Mouse (Mus musculus) forebrain, embryonic 16.5 days (tissue): ENCODE results near the gene Gm28043. TPM values are rescaled to one million over a fixed set of nuclear protein-coding genes. Genes with fewer than 3 reads are reported as not detected.

Source experiments
- ATAC-seq: fragments of 200-750 bp; cut with Nextera tagmentation; 2 replicates; pipeline ENCODE4 v1.8.0; 2017; ENCODE audit warnings: mild to moderate bottlenecking, moderate library complexity
- H3K27ac ChIP-seq: fragments of 300-500 bp; sonication (generic); 2 replicates; pipeline ENCODE4 v1.5.1; 2014; ENCODE audit warnings: low read length, control low read depth
- H3K27me3 ChIP-seq: fragments of 300-500 bp; sonication (generic); replicated peaks from 2 replicates; pipeline ENCODE4 v1.6.1; 2014; ENCODE audit warnings: low read length; ENCODE audit not compliant: control insufficient read depth, insufficient read depth
- H3K36me3 ChIP-seq: fragments of 300-500 bp; sonication (generic); 2 replicates; pipeline ENCODE4 v1.6.1; 2014; ENCODE audit not compliant: control insufficient read depth, insufficient read depth
- H3K4me1 ChIP-seq: fragments of 300-500 bp; sonication (generic); replicated peaks from 2 replicates; pipeline ENCODE4 v1.6.1; 2014; ENCODE audit warnings: low read length; ENCODE audit not compliant: control insufficient read depth, insufficient read depth
- H3K4me2 ChIP-seq: fragments of 300-500 bp; sonication (generic); 2 replicates; pipeline ENCODE4 v1.6.1; 2014; ENCODE audit warnings: mild to moderate bottlenecking, low read length, control low read depth
- H3K4me3 ChIP-seq: fragments of 300-500 bp; sonication (generic); replicated peaks from 2 replicates; pipeline ENCODE4 v1.5.1; 2014; ENCODE audit warnings: mild to moderate bottlenecking, low read length, control low read depth
- H3K9ac ChIP-seq: fragments of 300-500 bp; sonication (generic); replicated peaks from 2 replicates; pipeline ENCODE4 v1.6.1; 2014; ENCODE audit warnings: low read depth, low read length, control low read depth
- H3K9me3 ChIP-seq: fragments of 300-500 bp; sonication (generic); 2 replicates; pipeline ENCODE4 v1.6.1; 2016; ENCODE audit warnings: low read length; ENCODE audit not compliant: control insufficient read depth
- WGBS: fragments of 180-500 bp; shearing (Covaris S2); extraction: QIAGEN DNeasy Blood & Tissue Kit; methylation state at CpG from one replicate; pipeline ENCODE4 v1.1.7; 2014; 5-methylcytosine and 5-hydroxymethylcytosine counted together
- polyA plus RNA-seq: library from polyadenylated mRNA; unstranded; fragments of >200 nt; fragmentation: Nextera tagmentation; extraction: Ambion mirVana; gene quantifications from 2 replicates; pipeline ENCODE4 v1.2.1, GENCODE M21; 2015

Gene Gm28043
- polyA plus RNA-seq, 1 experiment from 2014 or later, result 2.6 TPM

- Histone ChIP-seq H3K9ac (no peak overlapping the region), H3K4me2 (no peak overlapping the region), H3K9me3 (no peaks in the 10 kb centered on the region), H3K4me3 (no peak overlapping the region), H3K27me3 (no peaks in the 10 kb centered on the region), H3K36me3 (peaks cover 16% of the 10 kb centered on the region), H3K4me1 (peaks cover 18% of the 10 kb centered on the region), H3K27ac (no peak overlapping the region)
- 68% methylated on average over 7 of the region's 7 CpGs for WGBS
- no peak for ATAC-seq
Observed at GRCm38 (mm10) chr17:29682261-29682660, 67.6 kb downstream of the Gm28043 start.

DNA sequence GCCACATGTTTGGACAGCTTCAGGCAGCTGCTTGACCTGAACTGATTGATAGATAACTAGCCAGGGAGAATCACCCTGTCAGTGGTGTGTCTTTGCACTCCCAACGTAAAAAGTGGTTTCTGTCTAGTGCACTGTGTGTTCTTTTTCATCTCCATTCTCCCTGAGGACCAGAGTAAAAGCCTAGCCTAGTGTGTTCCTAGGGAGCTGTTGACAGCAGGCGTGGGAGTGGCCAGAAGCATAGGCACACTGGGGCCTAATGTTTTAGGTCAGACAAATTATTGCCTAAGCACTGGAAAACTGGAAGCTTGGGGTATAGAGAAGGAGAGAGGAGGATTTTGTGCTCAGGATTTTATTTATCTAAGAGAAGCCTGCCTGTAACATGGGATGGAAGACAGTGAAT is 68.5 kb downstream of the Gm28043 start:
- 87% methylated on average over 2 of the region's 2 CpGs for WGBS
- peaks cover 21% of the 10 kb centered on the region for H3K4me1 ChIP-seq
- H3K4me2 ChIP-seq, result no peak overlapping the region
- ATAC-seq, result no peak
- peaks cover 14% of the 10 kb centered on the region for H3K36me3 ChIP-seq
- no peak overlapping the region for H3K27ac ChIP-seq
- no peaks in the 10 kb centered on the region for H3K27me3 ChIP-seq
- H3K4me3 ChIP-seq, result no peak overlapping the region
- H3K9me3 ChIP-seq, result no peaks in the 10 kb centered on the region
- H3K9ac ChIP-seq, result no peak overlapping the region

DNA sequence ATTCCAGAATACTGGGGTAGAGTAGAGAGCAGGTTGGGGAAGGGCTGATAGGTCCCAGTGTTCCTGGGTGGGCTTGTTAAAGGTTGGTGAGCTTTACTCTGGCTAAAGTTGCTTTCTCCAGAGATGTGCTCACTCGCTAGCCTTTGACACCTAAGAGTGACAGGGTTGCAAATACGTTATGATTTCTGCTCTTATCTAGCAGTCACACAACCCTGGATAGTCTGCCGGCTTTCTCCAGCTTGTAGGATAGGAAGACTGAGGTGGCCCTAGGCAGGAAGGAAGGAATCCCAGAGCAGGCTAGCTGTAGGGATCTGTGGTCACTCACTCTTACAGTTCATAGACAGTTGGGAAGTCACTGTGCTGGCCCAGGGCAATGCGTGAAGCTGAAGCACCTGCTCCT is 69.6 kb downstream of the Gm28043 start:
- 93% methylated on average over 4 of the region's 4 CpGs for WGBS
- Histone ChIP-seq H3K4me3 (no peak overlapping the region), H3K4me2 (no peak overlapping the region), H3K36me3 (peaks cover 14% of the 10 kb centered on the region), H3K27ac (no peak overlapping the region), H3K4me1 (peaks cover 21% of the 10 kb centered on the region), H3K9ac (no peak overlapping the region), H3K27me3 (no peaks in the 10 kb centered on the region), H3K9me3 (no peaks in the 10 kb centered on the region)
- ATAC-seq, result no peak

DNA sequence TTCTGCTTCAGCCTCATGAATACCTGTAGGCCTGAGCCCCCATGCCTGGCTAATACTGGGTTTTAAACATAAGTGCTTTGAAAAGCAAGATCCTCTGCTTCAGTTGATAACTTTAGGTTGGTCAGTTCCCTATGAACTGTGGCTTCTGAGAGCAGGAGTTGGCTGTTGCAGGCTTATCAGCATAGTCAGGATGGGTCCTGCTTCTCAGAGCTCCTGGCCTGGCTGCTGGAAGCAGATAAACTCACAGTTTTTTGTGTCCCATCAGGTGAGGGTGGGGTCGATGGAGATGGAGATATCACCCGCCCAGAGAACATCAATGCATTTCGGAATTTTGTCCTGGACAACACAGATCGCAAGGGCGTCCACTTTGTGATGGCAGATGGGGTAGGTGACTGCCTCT is 72.1 kb downstream of the Gm28043 start:
- ATAC-seq, result no peak
- Histone ChIP-seq H3K36me3 (peaks cover 22% of the 10 kb centered on the region), H3K4me3 (no peak overlapping the region), H3K27ac (no peak overlapping the region), H3K27me3 (no peaks in the 10 kb centered on the region), H3K4me1 (peaks cover 9% of the 10 kb centered on the region), H3K4me2 (no peak overlapping the region), H3K9ac (no peak overlapping the region), H3K9me3 (no peaks in the 10 kb centered on the region)
- 96% methylated on average over 5 of the region's 5 CpGs for WGBS

- Histone ChIP-seq H3K9ac (no peak overlapping the region), H3K36me3 (peaks cover 17% of the 10 kb centered on the region), H3K4me2 (no peak overlapping the region), H3K27me3 (no peaks in the 10 kb centered on the region), H3K9me3 (no peaks in the 10 kb centered on the region), H3K27ac (peak overlapping the region; percentile 65; the same call in 1 of the 2 replicates), H3K4me3 (no peak overlapping the region), H3K4me1 (peaks cover 9% of the 10 kb centered on the region)
- ATAC-seq, result no peak
- 87% methylated on average over 6 of the region's 6 CpGs for WGBS
Observed at GRCm38 (mm10) chr17:29687373-29687772, 72.7 kb downstream of the Gm28043 start.

DNA sequence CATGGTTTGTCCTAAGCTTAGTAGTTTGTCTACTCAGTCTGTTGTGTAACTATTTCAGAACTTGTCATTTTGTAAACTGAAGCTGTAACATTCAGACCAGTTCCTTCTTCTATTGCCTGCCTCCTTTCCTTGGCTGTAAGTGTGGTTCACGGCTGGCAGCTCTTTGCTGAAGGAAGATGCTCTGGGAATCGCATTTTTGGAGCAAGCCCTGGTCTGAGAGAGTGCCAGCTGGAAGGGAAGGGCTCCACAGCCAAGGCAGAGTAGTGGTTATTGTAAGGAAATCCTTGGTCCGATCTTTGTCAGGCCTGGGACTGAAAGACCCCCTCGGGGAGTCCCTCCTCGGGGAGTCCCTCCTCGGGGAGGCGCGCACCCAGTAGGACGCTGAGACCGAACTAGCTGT is 73.9 kb downstream of the Gm28043 start:
- H3K4me1 ChIP-seq, result peaks cover 9% of the 10 kb centered on the region
- 82% methylated on average over 10 of the region's 10 CpGs for WGBS
- peak overlapping the region; percentile 12; the same call in 1 of the 2 replicates for H3K27ac ChIP-seq
- H3K27me3 ChIP-seq, result no peaks in the 10 kb centered on the region
- no peaks in the 10 kb centered on the region for H3K9me3 ChIP-seq
- no peak overlapping the region for H3K4me3 ChIP-seq
- no peak overlapping the region for H3K9ac ChIP-seq
- H3K36me3 ChIP-seq, result peaks cover 17% of the 10 kb centered on the region
- H3K4me2 ChIP-seq, result no peak overlapping the region
- ATAC-seq, result no peak

DNA sequence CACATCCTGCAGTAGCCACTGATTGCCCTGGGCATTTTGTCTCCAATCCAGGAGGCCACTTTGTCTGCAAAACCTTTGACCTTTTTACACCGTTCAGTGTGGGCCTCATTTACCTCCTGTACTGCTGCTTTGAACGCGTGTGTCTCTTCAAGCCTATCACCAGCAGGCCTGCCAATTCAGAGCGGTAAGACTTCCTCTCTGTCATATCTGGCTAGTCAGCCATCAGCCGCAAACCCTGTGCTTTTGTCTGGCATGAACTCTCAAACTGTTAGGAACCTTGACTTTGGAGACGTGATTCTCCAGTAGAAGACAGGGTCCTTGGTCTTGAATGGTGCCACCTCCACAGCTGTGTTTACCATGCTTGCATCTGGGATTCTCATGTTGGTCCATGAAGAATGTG is 75.6 kb downstream of the Gm28043 start:
- Histone ChIP-seq H3K27ac (no peak overlapping the region), H3K4me1 (peaks cover 9% of the 10 kb centered on the region), H3K4me3 (no peak overlapping the region), H3K9ac (no peak overlapping the region), H3K27me3 (no peaks in the 10 kb centered on the region), H3K9me3 (no peaks in the 10 kb centered on the region), H3K36me3 (peaks cover 18% of the 10 kb centered on the region), H3K4me2 (no peak overlapping the region)
- ATAC-seq, result no peak
- WGBS, result 82% methylated on average over 6 of the region's 6 CpGs

- Histone ChIP-seq H3K36me3 (peaks cover 27% of the 10 kb centered on the region), H3K9ac (no peak overlapping the region), H3K9me3 (no peaks in the 10 kb centered on the region), H3K4me1 (peaks cover 7% of the 10 kb centered on the region), H3K4me2 (no peak overlapping the region), H3K27ac (no peak overlapping the region), H3K4me3 (no peak overlapping the region), H3K27me3 (no peaks in the 10 kb centered on the region)
- WGBS, result 83% methylated on average over 2 of the region's 2 CpGs
- ATAC-seq, result no peak
Observed at GRCm38 (mm10) chr17:29692827-29693226, 78.2 kb downstream of the Gm28043 start.

GRCm38 (mm10) chr17:29693571-29693970 is 78.9 kb downstream of the Gm28043 start:
- H3K4me3 ChIP-seq, result no peak overlapping the region
- H3K36me3 ChIP-seq, result peaks cover 30% of the 10 kb centered on the region
- no peaks in the 10 kb centered on the region for H3K27me3 ChIP-seq
- H3K9ac ChIP-seq, result no peak overlapping the region
- no peak for ATAC-seq
- no peaks in the 10 kb centered on the region for H3K9me3 ChIP-seq
- H3K4me1 ChIP-seq, result peaks cover 2% of the 10 kb centered on the region
- H3K27ac ChIP-seq, result no peak overlapping the region
- whole genome bisulfite sequencing, result 77% methylated on average over 2 of the region's 2 CpGs
- no peak overlapping the region for H3K4me2 ChIP-seq

DNA sequence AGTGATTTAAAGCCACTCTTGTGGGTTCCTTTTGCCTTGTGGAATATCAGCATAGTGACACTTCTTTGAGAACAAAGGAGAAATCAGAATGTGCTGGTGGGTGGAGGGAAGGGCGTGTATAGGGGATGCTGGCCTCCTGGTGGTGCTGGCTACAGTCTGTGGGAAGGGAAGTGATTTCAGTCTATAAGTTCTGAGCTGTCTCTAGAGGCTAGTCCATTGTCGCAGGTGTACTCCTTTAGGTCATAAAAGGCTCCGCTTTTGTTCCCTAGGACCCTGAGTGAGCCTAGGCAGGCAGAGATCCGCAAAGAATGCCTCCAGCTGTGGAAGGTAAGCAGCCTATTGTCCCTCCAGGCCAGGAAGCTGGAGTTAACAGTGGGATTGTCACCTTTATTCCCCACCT is 79.8 kb downstream of the Gm28043 start:
- Histone ChIP-seq H3K36me3 (peaks cover 32% of the 10 kb centered on the region), H3K9ac (no peak overlapping the region), H3K27ac (no peak overlapping the region), H3K4me3 (no peak overlapping the region), H3K4me1 (no peaks in the 10 kb centered on the region), H3K9me3 (no peaks in the 10 kb centered on the region), H3K27me3 (no peaks in the 10 kb centered on the region), H3K4me2 (no peak overlapping the region)
- WGBS, result 79% methylated on average over 4 of the region's 4 CpGs
- ATAC-seq, result no peak
